Mouse (Mus musculus): ENCODE results near the gene Kdm5a.

The Kdm5a gene

GRCm38 (mm10) chr6:120442171-120442749 is 78.3 kb downstream of the Kdm5a start:
- no peak for DNase-seq (ENCODE audit: low read depth)

- no peak for DNase-seq (ENCODE audit: low read depth)
Measured at GRCm38 (mm10) chr6:120443363-120444355, 79.7 kb downstream of the Kdm5a start.

GRCm38 (mm10) chr6:120450208-120450607 is 86.3 kb downstream of the Kdm5a start:
- no peak for DNase-seq (ENCODE audit: low read depth)

- peak; percentile 92 for DNase-seq (ENCODE audit: low read depth)
Measured at GRCm38 (mm10) chr6:120452384-120453102, 88.6 kb downstream of the Kdm5a start.

- DNase-seq (ENCODE audit: low read depth), result peak; percentile 95
Measured at GRCm38 (mm10) chr6:120453103-120453445, 89.2 kb downstream of the Kdm5a start.

GRCm38 (mm10) chr6:120453556-120453955 is 89.6 kb downstream of the Kdm5a start:
- no peak for DNase-seq (ENCODE audit: low read depth)

GRCm38 (mm10) chr6:120454627-120455077 is 90.7 kb downstream of the Kdm5a start:
- peak; percentile 82 for DNase-seq (ENCODE audit: low read depth)

- DNase-seq (ENCODE audit: low read depth), result peak; percentile 83
Measured at GRCm38 (mm10) chr6:120457074-120457473, 93.2 kb downstream of the Kdm5a start.

GRCm38 (mm10) chr6:120457751-120458150 is 93.8 kb downstream of the Kdm5a start:
- DNase-seq (ENCODE audit: low read depth), result peak; percentile 80

- no peak for DNase-seq (ENCODE audit: low read depth)
Measured at GRCm38 (mm10) chr6:120461217-120461616, 97.3 kb downstream of the Kdm5a start.

GRCm38 (mm10) chr6:120462251-120462650 is 98.3 kb downstream of the Kdm5a start:
- no peak for DNase-seq (ENCODE audit: low read depth)

- peak; percentile 68 for DNase-seq (ENCODE audit: low read depth)
Measured at GRCm38 (mm10) chr6:120463086-120463871, 99.4 kb downstream of the Kdm5a start, which contains the start of gene Il17ra. Gene Il17ra, plus strand, starts transcription at chr6:120463247.

- DNase-seq (ENCODE audit: low read depth), result peak; percentile 78
Measured at GRCm38 (mm10) chr6:120463884-120464283, 100.0 kb downstream of the Kdm5a start.

- no peak for DNase-seq (ENCODE audit: low read depth)
Measured at GRCm38 (mm10) chr6:120464406-120464939, 100.5 kb downstream of the Kdm5a start.

GRCm38 (mm10) chr6:120465393-120465792 is 101.5 kb downstream of the Kdm5a start:
- no peak for DNase-seq (ENCODE audit: low read depth)

GRCm38 (mm10) chr6:120466609-120467329 is 102.8 kb downstream of the Kdm5a start:
- peak; percentile 98 for DNase-seq (ENCODE audit: low read depth)

GRCm38 (mm10) chr6:120468259-120468658 is 104.3 kb downstream of the Kdm5a start:
- DNase-seq (ENCODE audit: low read depth), result no peak

- DNase-seq (ENCODE audit: low read depth), result peak; percentile 51
Measured at GRCm38 (mm10) chr6:120469268-120469667, 105.3 kb downstream of the Kdm5a start.

- DNase-seq (ENCODE audit: low read depth), result no peak
Measured at GRCm38 (mm10) chr6:120469770-120470169, 105.8 kb downstream of the Kdm5a start.

- DNase-seq (ENCODE audit: low read depth), result peak; percentile 95
Measured at GRCm38 (mm10) chr6:120470666-120471065, 106.7 kb downstream of the Kdm5a start.
